Mouse (Mus musculus): ENCODE measurements around the gene Aym1.

GRCm38 (mm10) chr5:113369262-113369868 is 12.3 kb downstream of the Aym1 start:
- no peak for TF ChIP-seq GATA1 (IDR thresholded peaks at IDR 0.05; ENCODE audit: low read length)
- TF ChIP-seq TAL1 (IDR thresholded peaks at IDR 0.05; ENCODE audit: low read length), result no peak
